Mouse (Mus musculus): Measurements from ENCODE around the gene Ctsz. TPM values are rescaled to one million over a fixed set of nuclear protein-coding genes. Genes with fewer than 3 reads are reported as not detected.

Gene Ctsz
- total RNA-seq, 2 experiments from 2014 or later, result 31.5 to 33.5 TPM

DNA sequence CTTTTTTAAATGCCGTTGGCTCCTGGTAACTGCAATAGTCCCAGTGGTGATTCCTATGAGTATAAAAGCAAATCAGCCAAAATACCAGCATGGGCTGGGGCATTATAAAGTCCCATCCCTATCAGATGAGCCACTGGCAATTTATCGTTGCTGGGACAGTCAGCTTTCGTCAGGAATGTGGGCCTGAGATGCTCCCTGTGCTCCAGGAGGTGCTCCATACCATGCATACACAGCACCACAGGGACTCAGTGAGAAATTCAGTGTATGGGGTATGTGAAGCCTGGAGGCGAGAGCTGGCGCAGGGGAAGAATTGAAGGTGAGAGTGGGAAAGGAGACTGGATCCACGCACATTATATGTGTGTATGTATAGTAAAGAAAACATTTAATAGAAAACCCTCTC is 41.0 kb downstream of the Ctsz start:
- intact Hi-C loops (cut with DNase I), result no loop called here
- no peak for DNase-seq

DNA sequence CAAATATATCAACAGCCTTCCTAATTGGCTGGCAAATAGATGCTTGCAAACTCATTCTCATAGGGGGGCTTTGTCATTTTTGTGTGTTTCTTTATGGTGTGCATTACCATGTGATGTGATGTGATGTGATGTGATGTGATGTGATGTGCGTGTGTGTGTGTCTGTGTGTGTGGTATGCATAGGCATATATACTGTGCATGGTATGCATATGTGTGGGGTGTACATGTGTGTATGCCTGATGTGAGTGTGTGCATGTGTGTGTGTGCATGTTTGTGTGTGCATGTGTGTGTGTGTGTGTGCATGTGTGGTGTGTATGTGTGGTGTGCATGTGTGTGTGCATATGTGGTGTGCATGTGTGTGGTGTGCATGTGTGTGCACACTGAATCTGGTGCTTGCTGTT is 41.8 kb downstream of the Ctsz start:
- DNase-seq, result no peak
- intact Hi-C loops (cut with DNase I), result no loop called here

DNA sequence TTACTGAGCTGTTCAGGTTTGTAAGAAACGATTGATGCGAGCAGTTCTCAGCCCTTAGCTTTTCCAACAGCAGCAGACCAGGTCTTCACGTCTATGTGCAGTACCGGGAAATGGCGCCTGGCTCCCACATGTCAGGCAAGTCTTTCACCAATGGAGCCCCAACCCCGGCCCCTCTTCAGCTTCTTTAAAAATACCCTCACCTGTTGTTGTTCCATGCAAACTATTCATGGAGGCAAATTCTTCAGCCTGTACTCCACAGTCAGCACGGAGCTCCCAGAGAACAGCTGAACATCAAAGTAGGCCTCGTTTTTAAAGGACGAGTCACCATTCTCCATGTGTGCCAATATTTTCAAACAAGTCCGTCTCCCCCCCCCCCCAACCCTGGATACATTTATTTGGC is 42.2 kb downstream of the Ctsz start:
- intact Hi-C loops (cut with DNase I), result no loop called here
- no peak for DNase-seq

DNA sequence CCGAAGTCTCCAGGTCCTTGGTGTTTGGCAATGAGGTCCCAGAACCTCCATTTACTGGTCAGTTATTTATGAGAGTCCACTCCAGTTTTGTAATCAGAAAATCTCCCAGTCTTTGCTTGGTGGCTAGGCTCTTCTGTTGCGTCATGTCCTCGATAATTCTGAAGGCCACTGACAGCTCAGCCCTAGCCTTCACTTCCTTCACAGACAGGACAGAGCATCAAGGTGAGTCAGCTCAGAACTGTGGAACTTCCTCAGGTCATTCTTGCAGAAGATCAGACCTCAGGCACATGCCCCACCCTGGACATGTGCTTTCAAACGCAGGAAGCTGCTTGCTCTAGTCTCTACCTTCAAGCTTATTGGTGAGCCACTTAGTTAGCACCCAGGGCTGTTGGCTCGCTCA is 45.5 kb downstream of the Ctsz start:
- intact Hi-C loops (cut with DNase I), result no loop called here
- no peak for DNase-seq

DNA sequence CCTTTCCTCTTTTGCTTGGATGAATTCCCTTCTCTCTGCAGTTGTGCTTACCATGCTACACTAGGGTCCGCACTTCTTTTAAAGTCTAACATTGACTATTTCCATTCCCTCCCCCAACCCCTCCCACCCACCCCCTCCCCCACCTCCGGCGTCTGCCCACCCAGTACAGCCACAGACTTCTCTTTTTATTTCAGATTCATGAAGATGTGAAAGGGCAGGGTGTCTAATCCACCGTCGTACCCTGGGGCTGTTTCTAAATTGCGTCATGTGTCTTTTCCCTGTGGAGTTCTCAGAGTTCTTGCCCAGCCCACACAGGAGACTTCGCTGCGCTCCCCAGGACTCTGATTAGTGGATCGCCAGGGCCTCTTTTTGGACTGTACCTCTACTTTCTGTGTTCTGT is 46.3 kb downstream of the Ctsz start:
- no peak for DNase-seq
- intact Hi-C loops (cut with DNase I), result no loop called here

DNA sequence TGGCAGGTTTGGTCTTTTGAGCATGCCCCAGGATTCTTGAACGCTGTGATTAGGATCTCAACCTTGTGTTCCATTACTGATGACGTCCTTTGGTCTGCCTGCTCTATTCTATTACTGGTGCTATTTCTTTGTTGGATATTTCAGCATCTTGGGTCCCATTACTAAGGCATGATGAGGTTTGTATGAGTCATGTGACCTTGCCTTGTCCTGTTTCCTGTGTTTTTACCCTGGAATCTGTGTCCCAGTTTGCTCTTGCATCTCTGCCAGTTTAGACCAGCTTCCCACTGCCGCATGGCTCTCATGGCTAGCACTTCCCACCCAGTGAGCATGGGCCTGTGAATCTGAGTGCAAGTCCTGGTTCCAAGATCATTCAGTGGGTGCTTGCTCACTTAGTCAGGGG is 46.9 kb downstream of the Ctsz start:
- DNase-seq, result no peak
- intact Hi-C loops (cut with DNase I), result no loop called here

DNA sequence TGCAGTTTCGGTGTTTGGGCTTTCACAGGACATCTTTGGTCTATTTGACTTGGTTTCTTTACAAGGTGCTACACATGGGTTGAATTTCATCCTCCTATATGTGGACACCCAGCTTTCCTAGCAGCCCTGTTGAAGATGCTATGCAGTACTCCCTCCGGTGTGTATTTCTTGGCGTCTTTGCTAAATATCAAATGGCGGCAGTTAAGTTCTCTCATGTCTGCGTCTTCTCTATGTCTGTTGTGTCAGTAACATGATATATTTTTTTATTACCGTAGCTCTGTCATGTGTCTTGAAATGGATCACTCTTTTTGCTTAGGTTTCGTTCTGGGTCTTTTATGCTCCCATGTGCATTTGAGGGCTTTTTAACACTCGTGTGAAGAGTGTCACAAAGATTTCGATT is 57.8 kb downstream of the Ctsz start:
- DNase-seq, result no peak
- intact Hi-C loops (cut with DNase I), result no loop called here

Other genes with a start within 250 kb of the Ctsz start
- 1,000 to 10,000 TPM; 1,551 to 1,677 TPM for gene Gnas, start 154.7 kb downstream of the Ctsz start, total RNA-seq (2021)
- gene Gm20721, start 92.3 kb downstream of the Ctsz start, total RNA-seq (2021), result 1 to 10 TPM; 2.0 to 2.2 TPM
- 10 to 100 TPM; 58.5 to 59.7 TPM for gene Nelfcd, start 23.2 kb downstream of the Ctsz start, total RNA-seq (2021)
- not detected for gene Tubb1, start 11.7 kb upstream of the Ctsz start, total RNA-seq (2021)
- gene Atp5e, start 25.1 kb upstream of the Ctsz start, total RNA-seq (2021), result 100 to 1,000 TPM; 318 to 338 TPM
- 10 to 100 TPM; 54.4 to 57.0 TPM for gene Prelid3b, start 34.0 kb upstream of the Ctsz start, total RNA-seq (2021)
- under 1 TPM; 0.30 to 0.52 TPM for gene Zfp831, start 204.5 kb upstream of the Ctsz start, total RNA-seq (2021)

Measured in left cerebral cortex, postnatal 4 days (tissue).